Mouse (Mus musculus): ENCODE measurements around the gene Arvcf. TPM values are rescaled to one million over a fixed set of nuclear protein-coding genes. Genes with fewer than 3 reads are reported as not detected.

Gene Arvcf
- polyA plus RNA-seq, 1 experiment from 2014 or later: 31.0 TPM

DNA sequence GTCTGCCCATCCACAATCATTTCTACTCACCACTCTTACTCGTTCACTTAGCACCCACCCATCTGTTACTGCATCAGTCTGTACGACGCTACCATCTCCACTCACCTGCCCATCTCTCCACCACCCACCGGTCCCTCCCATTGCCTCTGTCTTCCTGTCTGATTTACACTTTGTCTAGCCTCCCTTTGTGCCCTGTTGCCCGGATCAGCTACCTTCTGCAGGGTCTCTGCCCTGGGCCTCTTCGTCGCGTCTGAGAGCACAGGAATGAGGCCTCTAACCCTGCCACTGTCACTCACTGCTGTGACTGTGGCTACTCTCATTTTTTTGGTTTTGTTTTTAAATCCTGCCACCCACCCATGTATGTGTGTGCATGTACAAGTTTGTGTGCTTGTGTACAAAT, 36.7 kb downstream of the Arvcf start:
- no peaks in the 10 kb centered on the region for H3K36me3 ChIP-seq (ENCODE audit: insufficient read depth, low read length)
- no peaks in the 10 kb centered on the region for H3K27me3 ChIP-seq (ENCODE audit: insufficient read depth, low read length)
- peaks cover 56% of the 10 kb centered on the region for H3K4me1 ChIP-seq (ENCODE audit: insufficient read depth, low read length)
- peak; percentile 52; the same call in 1 of the 2 replicates for ATAC-seq (ENCODE audit: low FRiP score, low TSS enrichment)
- 36% methylated on average over 8 of the region's 8 CpGs for WGBS
- no peak overlapping the region for H3K9ac ChIP-seq (replicated peaks; ENCODE audit: low read length)
- no peak overlapping the region for H3K4me3 ChIP-seq (ENCODE audit: low read length)
- no peak overlapping the region for H3K4me2 ChIP-seq (replicated peaks; ENCODE audit: low read depth, low read length)
- H3K9me3 ChIP-seq (ENCODE audit: low read length): no peaks in the 10 kb centered on the region
- no peak overlapping the region; the same call in 1 of the 2 replicates for H3K27ac ChIP-seq (ENCODE audit: low read length)

DNA sequence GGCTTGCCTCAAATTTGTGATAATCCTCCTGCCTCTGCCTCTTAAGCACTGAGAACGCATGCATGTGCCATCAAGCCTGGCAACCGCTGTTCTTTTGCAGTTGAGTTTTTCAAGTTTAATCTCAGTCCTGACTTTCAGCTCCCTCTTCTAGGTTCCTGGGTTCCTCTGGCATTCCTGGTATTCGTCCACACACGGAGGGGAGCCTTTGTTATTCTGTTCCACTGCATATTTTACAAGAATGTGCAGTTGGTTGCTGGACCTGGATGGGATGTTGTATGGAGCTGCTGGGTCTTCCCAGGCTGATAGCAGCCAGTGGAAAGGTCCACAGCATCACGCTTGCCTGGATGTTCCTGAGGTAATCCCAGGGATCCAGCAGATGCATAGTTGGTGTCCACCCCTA, 37.4 kb downstream of the Arvcf start:
- H3K4me3 ChIP-seq (ENCODE audit: low read length): no peak overlapping the region
- H3K9ac ChIP-seq (replicated peaks; ENCODE audit: low read length): no peak overlapping the region
- no peaks in the 10 kb centered on the region for H3K36me3 ChIP-seq (ENCODE audit: insufficient read depth, low read length)
- H3K27ac ChIP-seq (ENCODE audit: low read length): no peak overlapping the region
- no peaks in the 10 kb centered on the region for H3K9me3 ChIP-seq (ENCODE audit: low read length)
- H3K27me3 ChIP-seq (ENCODE audit: insufficient read depth, low read length): no peaks in the 10 kb centered on the region
- 76% methylated on average over 5 of the region's 5 CpGs for WGBS
- peaks cover 57% of the 10 kb centered on the region for H3K4me1 ChIP-seq (ENCODE audit: insufficient read depth, low read length)
- ATAC-seq (ENCODE audit: low FRiP score, low TSS enrichment): no peak
- no peak overlapping the region for H3K4me2 ChIP-seq (replicated peaks; ENCODE audit: low read depth, low read length)

DNA sequence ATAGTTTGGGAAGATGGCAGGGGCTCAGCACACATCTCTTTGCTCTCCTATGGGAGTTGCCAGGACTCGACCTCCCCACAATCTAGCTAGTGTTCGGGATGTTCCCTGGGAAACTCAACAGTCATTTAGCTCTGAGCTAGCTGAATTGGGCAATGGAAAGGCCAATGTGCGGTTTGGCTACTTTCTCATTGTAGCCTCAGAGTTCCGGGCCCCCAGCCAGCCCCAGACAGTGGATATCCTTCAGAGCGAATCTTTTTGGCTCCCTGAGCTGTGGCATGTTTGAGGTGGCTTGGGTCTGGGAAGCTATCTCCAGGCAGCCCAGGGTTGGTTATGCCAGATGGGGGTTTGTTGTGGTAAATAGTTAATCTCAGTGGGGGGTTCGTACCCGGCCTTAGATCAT, 38.5 kb downstream of the Arvcf start:
- Histone ChIP-seq H3K27ac (ENCODE audit: low read length) (no peak overlapping the region), H3K4me1 (ENCODE audit: insufficient read depth, low read length) (peaks cover 56% of the 10 kb centered on the region), H3K9ac (replicated peaks; ENCODE audit: low read length) (no peak overlapping the region), H3K4me2 (replicated peaks; ENCODE audit: low read depth, low read length) (no peak overlapping the region), H3K27me3 (ENCODE audit: insufficient read depth, low read length) (no peaks in the 10 kb centered on the region), H3K36me3 (ENCODE audit: insufficient read depth, low read length) (no peaks in the 10 kb centered on the region), H3K9me3 (ENCODE audit: low read length) (no peaks in the 10 kb centered on the region), H3K4me3 (ENCODE audit: low read length) (no peak overlapping the region)
- 87% methylated on average over 7 of the region's 7 CpGs for WGBS
- no peak for ATAC-seq (ENCODE audit: low FRiP score, low TSS enrichment)

DNA sequence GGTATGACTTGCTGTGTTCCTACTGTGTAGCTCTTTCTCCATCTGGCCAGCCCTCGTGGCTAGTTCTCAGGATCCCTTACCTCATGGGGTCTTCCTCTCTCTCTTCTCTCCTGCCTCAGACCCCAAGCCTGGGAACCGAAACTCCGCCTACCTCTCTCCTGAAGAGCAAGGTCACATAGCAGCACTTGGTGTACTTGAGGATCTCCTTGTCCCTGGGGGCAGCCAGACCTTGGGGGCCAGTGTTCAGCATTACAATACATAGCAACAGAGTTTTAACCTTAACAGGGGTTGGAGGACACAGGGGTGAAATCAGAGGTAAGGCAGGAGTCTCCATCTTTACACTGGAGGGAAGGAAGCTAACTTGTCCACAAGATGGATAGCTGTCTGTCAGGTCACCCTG, 39.0 kb downstream of the Arvcf start:
- Histone ChIP-seq H3K27ac (ENCODE audit: low read length) (no peak overlapping the region), H3K27me3 (ENCODE audit: insufficient read depth, low read length) (no peaks in the 10 kb centered on the region), H3K4me2 (replicated peaks; ENCODE audit: low read depth, low read length) (no peak overlapping the region), H3K9me3 (ENCODE audit: low read length) (no peaks in the 10 kb centered on the region), H3K4me1 (ENCODE audit: insufficient read depth, low read length) (peaks cover 52% of the 10 kb centered on the region), H3K9ac (replicated peaks; ENCODE audit: low read length) (no peak overlapping the region), H3K4me3 (ENCODE audit: low read length) (no peak overlapping the region), H3K36me3 (ENCODE audit: insufficient read depth, low read length) (no peaks in the 10 kb centered on the region)
- WGBS: 74% methylated on average over 3 of the region's 3 CpGs
- no peak for ATAC-seq (ENCODE audit: low FRiP score, low TSS enrichment)

DNA sequence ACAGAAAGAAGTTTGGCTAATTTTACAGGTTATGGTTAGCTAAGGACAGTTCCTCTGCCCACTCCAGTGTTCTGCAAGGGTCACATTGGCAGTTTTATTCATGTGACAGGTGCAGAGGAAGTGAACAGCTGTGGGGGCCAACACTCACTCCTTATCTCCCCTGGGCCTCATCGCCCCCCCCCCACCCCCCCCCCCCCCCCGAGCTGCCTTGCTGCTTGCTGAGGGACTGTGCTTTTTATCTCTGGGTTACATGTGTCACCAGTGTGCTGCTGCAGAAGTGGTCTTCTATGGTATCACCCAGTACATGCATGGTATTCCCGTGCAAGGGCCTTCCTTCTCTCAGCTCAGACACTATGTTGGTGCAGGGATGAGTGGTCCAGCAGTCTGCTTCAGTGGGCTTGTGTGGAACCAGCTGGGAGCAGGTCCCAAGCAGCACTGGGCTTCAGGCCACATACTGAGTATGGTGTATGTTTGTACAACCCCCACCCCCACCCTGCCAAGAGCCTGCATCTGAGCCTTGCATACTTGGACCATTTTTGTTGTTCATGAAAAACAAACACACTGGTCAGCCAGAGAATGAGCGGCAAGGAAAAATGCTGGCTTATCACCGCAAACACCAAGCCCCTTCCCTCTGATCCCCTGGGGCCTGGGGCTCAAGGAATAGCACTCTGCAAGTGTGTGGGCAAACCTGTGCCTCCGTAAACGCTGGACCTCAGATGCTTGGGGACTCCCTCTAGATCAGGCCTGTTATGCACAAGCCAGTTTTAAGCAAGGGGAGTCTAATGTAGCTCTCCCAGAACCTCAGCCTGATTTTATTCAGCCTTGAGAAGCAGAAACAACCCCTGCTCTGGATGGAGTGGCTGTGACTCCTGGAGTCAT, 40.0 kb downstream of the Arvcf start:
- 53% methylated on average over 5 of the region's 7 CpGs for WGBS
- H3K36me3 ChIP-seq (ENCODE audit: insufficient read depth, low read length): no peaks in the 10 kb centered on the region
- H3K4me1 ChIP-seq (ENCODE audit: insufficient read depth, low read length): peaks cover 53% of the 10 kb centered on the region
- H3K27me3 ChIP-seq (ENCODE audit: insufficient read depth, low read length): no peaks in the 10 kb centered on the region
- H3K4me3 ChIP-seq (ENCODE audit: low read length): no peak overlapping the region
- H3K4me2 ChIP-seq (replicated peaks; ENCODE audit: low read depth, low read length): no peak overlapping the region
- H3K27ac ChIP-seq (ENCODE audit: low read length): peak overlapping the region; percentile 75
- no peak overlapping the region for H3K9ac ChIP-seq (replicated peaks; ENCODE audit: low read length)
- no peaks in the 10 kb centered on the region for H3K9me3 ChIP-seq (ENCODE audit: low read length)
- ATAC-seq (ENCODE audit: low FRiP score, low TSS enrichment): no peak

DNA sequence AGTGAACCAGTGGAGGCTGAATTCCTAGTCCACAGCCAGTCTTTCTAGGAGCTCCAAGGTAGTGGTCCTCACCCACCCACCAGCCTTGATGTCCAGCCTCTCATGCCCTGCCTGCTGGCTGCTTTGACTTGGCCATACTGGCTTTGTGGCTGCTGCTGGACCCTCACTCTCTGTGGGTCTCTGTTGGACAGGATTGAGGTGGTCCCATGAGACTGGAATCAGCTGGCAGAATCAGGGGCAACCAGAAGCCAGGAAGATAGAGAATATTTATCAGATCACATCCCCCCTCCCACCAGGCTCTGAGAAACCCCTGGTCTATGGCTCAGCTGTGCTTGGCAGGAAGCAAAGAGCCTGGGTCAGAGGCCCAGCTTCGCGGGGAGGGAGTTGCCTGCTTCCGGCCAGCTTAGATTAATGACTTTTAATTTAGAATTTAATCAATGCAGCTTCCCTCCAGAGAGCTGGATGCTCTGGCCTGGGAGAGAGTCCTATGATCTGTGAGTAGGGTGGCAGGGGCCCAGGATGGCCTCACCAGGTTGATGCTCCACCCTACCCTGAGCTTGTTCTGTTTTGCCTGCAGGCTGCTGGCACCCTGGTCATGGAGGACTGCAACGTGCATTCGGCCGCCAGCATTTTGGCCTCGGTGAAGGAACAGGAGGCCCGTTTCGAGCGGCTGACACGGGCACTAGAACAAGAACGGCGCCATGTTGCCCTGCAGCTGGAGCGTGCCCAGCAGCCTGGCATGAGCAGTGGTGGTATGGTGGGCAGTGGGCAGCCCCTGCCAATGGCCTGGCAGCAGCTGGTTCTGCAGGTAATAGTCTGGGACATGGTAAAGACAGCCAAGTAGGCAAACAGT, 40.8 kb downstream of the Arvcf start:
- WGBS: 67% methylated on average over 14 of the region's 14 CpGs
- Histone ChIP-seq H3K27me3 (ENCODE audit: insufficient read depth, low read length) (no peaks in the 10 kb centered on the region), H3K27ac (ENCODE audit: low read length) (peak overlapping the region; percentile 75), H3K9me3 (ENCODE audit: low read length) (no peaks in the 10 kb centered on the region), H3K4me1 (ENCODE audit: insufficient read depth, low read length) (peaks cover 53% of the 10 kb centered on the region), H3K4me2 (replicated peaks; ENCODE audit: low read depth, low read length) (no peak overlapping the region), H3K4me3 (ENCODE audit: low read length) (no peak overlapping the region), H3K36me3 (ENCODE audit: insufficient read depth, low read length) (no peaks in the 10 kb centered on the region), H3K9ac (replicated peaks; ENCODE audit: low read length) (0 out of 2 replicates have a peak overlapping the region, but pooled peaks have one; percentile 15)
- no peak for ATAC-seq (ENCODE audit: low FRiP score, low TSS enrichment)

DNA sequence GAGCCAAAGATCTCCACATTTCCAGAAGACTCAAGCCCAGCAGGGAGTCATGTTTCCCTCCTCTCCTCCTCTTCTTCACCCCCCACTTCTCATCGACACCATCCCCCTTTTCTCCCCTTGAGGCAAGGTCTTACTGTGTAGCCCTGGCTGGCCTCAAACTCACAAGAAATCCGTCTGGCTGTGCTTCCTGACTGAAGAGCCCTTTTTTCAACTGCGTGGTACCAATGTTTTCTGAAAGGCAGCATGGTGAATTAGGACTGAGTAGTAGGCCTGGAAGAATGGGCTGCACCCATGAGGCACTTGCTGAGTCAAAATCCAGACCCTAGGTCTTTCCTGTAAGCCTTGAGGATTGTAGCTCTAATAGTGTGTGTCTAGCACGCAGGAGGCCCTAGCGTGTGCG, 42.4 kb downstream of the Arvcf start:
- H3K27ac ChIP-seq (ENCODE audit: low read length): no peak overlapping the region
- WGBS: 70% methylated on average over 6 of the region's 6 CpGs
- H3K36me3 ChIP-seq (ENCODE audit: insufficient read depth, low read length): no peaks in the 10 kb centered on the region
- H3K4me2 ChIP-seq (replicated peaks; ENCODE audit: low read depth, low read length): no peak overlapping the region
- H3K9me3 ChIP-seq (ENCODE audit: low read length): no peaks in the 10 kb centered on the region
- no peak for ATAC-seq (ENCODE audit: low FRiP score, low TSS enrichment)
- H3K9ac ChIP-seq (replicated peaks; ENCODE audit: low read length): no peak overlapping the region
- no peak overlapping the region for H3K4me3 ChIP-seq (ENCODE audit: low read length)
- H3K4me1 ChIP-seq (ENCODE audit: insufficient read depth, low read length): peaks cover 52% of the 10 kb centered on the region
- H3K27me3 ChIP-seq (ENCODE audit: insufficient read depth, low read length): no peaks in the 10 kb centered on the region

DNA sequence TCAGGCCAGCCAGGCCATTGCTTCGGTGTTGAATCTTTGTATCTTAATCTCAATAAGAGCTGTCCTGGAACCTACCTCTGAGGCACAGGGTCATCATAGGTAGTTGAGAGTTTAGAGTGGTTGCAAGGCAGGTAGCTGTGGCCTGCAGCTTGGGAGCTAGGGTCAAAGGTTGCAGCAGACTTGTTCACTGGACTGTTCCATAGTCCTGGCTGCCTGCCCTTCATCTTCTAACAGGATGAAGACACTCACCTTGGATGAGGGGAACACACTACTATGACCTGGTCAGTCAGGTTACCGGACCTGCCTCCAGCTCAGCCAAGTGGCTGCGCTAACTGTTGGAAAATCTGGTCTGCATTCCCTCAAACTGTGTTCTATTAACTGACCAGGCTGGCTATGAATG, 43.1 kb downstream of the Arvcf start:
- ATAC-seq (ENCODE audit: low FRiP score, low TSS enrichment): no peak
- Histone ChIP-seq H3K27ac (ENCODE audit: low read length) (no peak overlapping the region), H3K9me3 (ENCODE audit: low read length) (no peaks in the 10 kb centered on the region), H3K36me3 (ENCODE audit: insufficient read depth, low read length) (no peaks in the 10 kb centered on the region), H3K4me2 (replicated peaks; ENCODE audit: low read depth, low read length) (no peak overlapping the region), H3K9ac (replicated peaks; ENCODE audit: low read length) (no peak overlapping the region), H3K27me3 (ENCODE audit: insufficient read depth, low read length) (no peaks in the 10 kb centered on the region), H3K4me1 (ENCODE audit: insufficient read depth, low read length) (peaks cover 59% of the 10 kb centered on the region), H3K4me3 (ENCODE audit: low read length) (no peak overlapping the region)
- 99% methylated on average over 3 of the region's 3 CpGs for WGBS

DNA sequence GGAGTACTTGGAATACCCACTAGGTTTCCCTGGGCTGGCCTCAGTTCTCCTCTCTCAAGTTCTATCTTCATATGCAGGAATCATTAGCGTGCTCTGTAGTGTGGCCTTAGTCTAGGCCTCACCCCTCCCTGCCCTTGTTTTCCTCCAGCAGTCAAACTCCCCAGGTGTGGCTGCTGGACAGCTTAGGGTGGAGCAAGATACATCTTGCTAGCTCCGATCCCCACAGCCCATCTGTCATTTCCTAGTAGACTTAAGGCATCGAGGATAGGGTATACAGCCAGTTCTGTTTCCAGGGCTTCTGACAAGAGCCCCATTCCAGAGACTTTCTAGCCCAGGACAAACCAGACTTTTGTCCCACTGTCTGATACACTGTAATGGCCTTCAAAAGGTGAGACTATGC, 43.7 kb downstream of the Arvcf start:
- Histone ChIP-seq H3K27me3 (ENCODE audit: insufficient read depth, low read length) (no peaks in the 10 kb centered on the region), H3K4me1 (ENCODE audit: insufficient read depth, low read length) (peaks cover 64% of the 10 kb centered on the region), H3K36me3 (ENCODE audit: insufficient read depth, low read length) (0 out of 2 replicates have a peak, but pooled peaks cover under 1% of the 10 kb centered on the region), H3K4me2 (replicated peaks; ENCODE audit: low read depth, low read length) (no peak overlapping the region), H3K9ac (replicated peaks; ENCODE audit: low read length) (no peak overlapping the region), H3K4me3 (ENCODE audit: low read length) (no peak overlapping the region), H3K27ac (ENCODE audit: low read length) (no peak overlapping the region), H3K9me3 (ENCODE audit: low read length) (no peaks in the 10 kb centered on the region)
- 93% methylated on average over 3 of the region's 3 CpGs for WGBS
- no peak for ATAC-seq (ENCODE audit: low FRiP score, low TSS enrichment)

All from kidney, embryonic 16.5 days (tissue).